Mouse (Mus musculus): Measurements from ENCODE around the gene Spag6.

Spag6 gene

DNA sequence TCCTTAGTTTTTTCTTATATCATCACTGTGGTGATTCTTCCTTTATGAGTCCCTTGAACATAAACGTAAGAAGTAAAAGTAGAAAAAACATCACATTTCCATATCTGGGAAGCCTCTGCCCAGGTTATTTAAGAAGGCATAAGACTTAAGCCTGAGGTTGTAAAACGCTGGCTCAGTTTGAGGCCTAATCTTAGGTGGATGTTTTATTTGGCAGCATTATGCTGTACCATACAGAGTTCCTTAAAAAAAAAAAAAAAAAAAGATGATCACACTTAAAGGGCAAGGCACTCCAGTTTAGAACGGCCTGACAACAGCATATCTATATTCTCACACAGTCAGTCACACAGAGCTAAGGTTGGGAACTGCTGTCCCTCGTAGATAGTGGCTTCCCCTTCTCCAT is 32.0 kb downstream of the Spag6 start:
- DNase-seq (ENCODE audit: low read depth in 1 of 2, low spot score in 2 of 2), result no peak

DNA sequence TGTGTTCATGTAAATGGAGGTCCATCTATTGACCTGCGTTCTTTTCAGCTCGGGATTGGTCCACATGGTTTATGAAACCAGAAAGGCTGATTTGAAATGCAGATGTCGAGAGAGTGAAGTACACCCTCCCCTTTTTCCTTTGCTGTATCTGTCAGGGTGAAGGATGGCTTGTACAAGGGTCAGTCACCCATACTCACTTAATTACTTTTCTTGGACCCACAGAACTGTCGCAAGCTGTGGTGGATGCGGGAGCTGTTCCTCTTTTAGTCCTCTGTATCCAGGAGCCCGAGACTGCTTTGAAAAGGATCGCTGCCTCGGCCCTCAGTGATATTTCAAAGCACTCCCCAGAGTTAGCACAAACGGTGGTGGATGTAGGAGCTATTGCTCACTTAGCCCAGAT is 37.9 kb downstream of the Spag6 start:
- no peak for DNase-seq (ENCODE audit: low read depth in 1 of 2, low spot score in 2 of 2)

DNA sequence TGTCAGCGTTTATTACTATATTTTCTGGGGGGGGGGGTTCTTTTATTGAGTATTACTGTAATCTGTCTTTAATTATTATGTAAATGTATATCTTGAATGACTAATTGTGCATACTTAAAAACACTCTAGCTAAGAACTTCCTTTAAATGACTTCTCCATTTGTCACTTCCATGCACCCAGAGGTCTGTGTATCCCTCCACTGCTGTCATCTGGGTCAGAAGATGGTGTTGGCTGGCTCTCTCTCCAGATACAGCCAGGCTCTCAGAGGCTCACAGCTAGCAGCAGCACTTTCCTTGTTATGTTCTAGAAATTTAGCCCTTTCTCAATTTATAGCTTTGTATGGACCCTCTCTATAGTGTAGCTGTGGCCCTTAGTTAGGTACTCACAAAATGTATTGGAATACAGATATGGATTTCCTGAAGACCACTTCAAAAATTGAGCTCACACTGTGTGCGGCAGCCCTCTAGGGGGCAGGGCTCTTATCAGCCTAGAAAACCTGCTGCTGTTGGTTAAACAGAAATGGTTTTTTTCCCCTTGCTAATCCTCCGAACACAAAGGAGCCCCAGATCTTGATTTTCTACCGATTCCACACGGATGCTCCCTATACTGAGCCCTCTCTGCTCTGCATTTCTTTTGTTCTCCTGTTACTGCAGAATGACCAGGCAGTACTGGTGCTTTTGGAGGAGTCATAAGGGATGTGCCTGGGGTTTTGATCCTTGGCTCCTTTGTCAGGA is 40.7 kb downstream of the Spag6 start:
- DNase-seq (ENCODE audit: low read depth in 1 of 2, low spot score in 2 of 2), result no peak

DNA sequence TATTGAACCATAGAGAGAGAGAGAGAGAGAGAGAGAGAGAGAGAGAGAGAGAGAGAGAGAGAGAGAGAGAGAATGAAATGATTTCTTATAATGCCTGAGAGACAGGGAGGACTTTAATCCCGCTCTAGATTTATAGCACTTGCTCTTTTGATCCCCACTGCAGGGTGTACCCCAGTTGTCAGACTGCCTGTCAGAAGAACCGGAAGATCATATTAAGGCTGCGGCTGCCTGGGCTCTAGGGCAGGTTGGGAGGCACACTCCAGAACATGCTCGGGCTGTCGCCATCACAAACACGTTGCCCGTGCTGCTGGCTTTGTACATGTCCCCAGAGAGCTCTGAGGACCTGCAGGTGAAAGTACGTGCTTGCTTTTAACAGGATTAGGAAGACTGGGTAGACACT is 43.2 kb downstream of the Spag6 start:
- DNase-seq (ENCODE audit: low read depth in 1 of 2, low spot score in 2 of 2), result no peak

DNA sequence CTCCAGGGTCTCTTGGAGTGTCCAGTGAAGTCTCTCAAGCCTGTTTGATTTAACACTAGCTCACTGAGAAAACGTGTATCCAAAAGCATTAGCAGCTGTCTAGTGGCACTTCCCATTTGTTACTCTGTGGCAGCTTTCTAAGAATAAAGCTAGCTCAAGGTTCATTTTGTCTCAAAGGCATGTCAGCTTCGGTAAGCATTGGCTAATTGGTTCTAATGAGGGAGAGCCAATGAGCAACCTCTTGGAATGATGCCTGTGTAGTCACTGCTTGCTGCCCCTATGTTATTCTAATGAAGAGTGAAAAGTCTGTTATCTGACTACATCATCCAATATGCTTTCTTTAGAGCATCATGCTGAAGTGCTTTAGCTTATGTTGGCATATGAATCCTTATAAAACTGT is 45.4 kb downstream of the Spag6 start:
- DNase-seq (ENCODE audit: low read depth in 1 of 2, low spot score in 2 of 2), result no peak

DNA sequence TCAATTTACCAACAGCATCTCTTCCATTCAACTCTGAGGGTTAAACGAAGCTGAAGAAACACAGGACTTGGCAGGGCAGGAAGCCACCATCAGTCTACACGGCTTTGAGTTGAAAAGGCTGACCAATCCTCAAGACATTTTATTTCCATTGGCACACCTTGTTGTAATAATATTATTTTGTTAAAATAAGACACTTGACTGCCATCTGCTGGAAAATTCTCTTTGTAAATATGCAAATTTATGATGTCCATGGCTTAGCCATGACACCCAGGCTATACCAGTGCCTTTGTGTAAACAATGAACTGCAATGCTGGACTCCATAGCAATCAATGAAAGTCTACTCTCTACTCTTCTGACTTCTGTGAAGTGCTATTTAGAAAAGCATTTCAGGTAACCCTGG is 62.3 kb downstream of the Spag6 start:
- no peak for DNase-seq (ENCODE audit: low read depth in 1 of 2, low spot score in 2 of 2)

DNA sequence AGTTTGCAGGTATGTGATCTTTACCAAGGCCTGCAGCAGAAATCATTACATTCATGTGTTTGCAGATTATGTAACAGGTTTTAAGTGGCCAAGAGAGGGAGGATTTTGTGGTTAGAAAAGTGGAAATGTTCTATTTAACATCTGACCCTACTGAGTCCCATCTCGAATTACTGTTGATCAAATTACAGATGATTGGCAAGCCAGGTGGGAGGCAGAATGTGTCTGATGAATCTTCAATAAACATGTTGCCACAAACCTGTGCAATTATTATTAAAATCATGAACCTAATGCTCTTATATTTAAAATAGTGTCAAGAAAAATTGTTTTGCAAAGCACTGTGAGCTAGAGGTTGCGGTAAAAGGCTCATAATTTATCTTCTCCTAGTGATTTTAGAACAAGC is 71.0 kb downstream of the Spag6 start:
- no peak for DNase-seq (ENCODE audit: low read depth in 1 of 2, low spot score in 2 of 2)

DNA sequence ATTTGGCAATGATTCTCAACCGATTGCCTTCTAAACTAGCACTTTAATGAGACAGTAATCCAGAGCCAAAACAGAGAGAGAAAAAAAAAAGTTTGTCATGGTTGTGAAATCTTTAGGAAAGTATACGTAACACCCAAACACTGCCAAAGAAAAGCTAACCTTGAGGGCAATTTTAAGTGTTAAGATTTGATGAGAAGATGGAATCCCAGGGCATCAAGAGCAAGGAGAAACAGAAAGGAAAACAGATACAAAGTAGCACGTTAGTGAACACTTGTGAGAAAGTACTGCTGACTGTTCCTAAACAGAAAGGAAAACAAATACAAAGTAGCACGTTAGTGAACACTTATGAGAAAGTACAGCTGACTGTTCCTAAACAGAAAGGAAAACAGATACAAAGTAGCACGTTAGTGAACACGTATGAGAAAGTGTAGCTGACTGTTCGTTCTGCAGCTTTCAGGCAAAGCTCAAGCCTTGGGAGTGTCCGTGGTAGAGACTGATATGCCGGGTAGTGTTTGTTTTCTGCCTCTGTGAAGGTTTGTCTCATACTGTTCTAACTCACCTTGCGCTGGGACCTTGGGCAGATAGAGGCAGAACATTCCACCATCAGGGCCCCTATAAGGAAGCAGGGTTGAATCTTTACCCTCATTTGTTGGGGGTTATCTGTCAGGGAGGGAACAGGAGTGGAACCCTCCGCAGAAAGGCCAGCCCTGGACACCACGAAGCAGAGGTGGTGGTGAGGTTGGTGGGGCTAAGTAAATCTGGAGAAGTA is 71.8 kb downstream of the Spag6 start:
- DNase-seq (ENCODE audit: low read depth in 1 of 2, low spot score in 2 of 2), result no peak

DNA sequence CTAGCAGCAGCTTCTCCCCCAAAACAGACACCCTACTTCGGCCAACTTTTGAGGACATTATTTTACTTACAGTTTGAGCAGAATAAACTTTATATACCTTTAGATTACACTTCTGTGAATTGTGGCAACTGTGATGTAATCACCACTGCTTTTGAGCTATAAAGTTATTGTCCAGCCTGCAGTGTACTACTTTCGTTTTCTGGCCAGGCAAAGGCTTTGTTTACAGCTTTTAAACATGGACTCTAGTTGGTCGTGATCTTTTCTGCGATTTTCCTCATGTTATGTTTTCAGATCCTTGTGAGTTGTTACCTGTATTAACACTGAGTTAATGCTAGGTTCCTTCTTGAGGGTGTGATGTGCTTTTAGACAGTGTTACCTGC is 72.6 kb downstream of the Spag6 start:
- DNase-seq (ENCODE audit: low read depth in 1 of 2, low spot score in 2 of 2), result no peak

DNA sequence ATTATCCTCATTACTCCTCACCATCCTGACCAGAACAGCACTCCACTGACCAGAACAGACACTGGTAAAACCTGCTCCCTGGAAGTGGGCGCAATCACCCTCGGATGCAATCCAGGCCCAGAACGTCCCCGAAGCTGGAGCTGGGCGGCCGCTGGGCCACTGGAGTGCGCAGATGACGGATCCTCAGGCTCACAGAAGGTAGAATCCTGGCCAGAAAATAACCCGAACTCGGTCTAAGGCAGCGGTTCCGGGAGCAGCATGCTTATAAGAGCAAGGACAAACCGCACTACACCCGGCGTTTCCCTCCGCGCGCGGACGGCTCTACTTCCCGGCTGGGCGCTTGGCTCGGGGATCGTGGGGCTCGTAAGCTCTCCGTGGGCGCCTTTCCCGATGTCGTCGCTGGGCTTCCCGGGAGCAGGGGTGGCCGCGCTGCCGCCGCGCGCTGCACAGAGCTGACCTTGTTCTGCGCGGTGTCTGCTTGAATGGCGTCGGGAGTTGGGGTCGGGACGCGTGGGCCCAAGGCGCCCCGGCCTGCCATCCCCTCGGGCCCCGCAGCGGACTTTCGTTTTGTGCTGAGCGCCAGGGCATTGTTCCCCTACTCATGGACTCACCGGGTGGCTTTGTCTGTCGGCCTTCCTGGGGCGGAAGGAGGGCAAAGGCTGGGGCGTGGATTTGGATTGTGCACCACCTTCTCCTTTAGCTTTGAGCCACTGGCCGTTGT is 73.1 kb downstream of the Spag6 start:
- DNase-seq (ENCODE audit: low read depth in 1 of 2, low spot score in 2 of 2), result peak; percentile 26 to 51

DNA sequence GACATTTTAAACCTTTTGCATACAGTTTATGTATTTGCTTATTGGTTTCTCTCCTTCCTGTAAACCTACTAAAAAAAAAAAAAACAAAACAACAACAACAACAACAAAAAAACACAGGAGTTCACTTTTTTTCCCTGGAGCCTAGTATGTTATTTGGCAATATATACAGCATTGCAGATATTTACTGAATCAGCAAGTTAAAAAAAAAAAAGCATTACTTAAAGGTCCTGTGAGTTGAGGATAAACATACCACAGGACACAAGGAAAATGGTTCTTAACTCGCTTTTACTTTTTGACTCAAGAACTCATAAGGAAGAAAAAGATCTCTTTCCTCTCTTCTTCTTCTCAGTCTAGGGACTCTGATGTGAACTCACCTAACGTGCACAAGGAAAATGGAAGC is 74.6 kb downstream of the Spag6 start:
- no peak for DNase-seq (ENCODE audit: low read depth in 1 of 2, low spot score in 2 of 2)

DNA sequence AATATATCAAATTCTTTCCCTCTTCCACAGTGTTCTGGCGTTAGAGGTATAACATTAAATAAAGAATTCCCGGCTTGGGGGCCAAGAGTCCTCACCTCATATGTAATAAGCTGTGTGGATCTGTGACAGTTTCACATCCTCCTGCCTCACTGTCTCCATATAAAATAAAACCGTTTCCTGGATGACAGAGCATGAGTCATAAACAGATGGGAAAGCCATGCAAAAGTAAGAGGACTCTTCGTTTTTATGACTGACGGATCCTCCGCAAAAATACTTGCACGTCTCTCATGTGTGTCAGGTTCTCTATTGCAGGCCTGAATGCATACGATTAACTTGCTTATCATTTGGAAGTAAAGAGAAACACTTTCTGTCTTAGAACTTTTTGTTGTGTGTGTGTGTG is 78.6 kb downstream of the Spag6 start:
- no peak for DNase-seq (ENCODE audit: low read depth in 1 of 2, low spot score in 2 of 2)

DNA sequence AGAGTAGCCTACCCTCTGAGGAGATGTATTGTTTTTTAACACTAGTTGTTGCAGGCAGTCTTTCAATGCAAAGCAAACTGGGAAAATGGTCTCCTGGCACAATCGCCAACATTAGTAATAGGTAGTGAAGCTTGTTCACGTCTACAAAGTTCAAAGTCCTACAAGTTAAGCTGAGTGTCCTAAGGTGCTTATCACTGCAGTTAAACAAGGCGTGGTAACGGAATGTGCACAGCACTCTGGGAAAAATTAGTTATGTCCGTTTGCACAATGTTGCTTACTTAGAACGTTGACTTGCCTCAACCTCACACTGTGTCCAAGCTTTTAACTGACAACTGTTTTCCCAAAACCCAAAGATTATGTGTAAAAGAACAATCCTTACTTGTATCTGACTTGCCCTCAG is 80.5 kb downstream of the Spag6 start:
- DNase-seq (ENCODE audit: low read depth in 1 of 2, low spot score in 2 of 2), result no peak

DNA sequence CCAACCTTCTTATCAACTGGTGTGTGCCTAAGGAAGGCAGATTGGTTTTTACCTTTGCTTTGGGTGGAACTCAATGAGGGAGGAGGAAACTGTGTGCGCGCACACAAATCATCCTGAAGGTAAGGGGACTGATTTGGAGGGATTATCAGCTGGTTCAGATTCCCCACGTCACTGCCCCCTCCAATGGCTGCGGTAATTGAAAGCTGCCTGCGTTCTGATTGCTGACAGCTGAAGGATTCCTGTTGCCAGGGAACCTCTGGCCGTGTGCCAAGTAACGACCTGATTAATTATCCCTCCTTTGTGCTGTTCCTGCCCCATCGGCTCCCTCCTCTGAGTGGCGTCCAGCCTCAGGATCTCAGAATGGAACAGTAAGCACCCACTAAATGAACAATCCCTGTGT is 84.4 kb downstream of the Spag6 start:
- no peak for DNase-seq (ENCODE audit: low read depth in 1 of 2, low spot score in 2 of 2)

DNA sequence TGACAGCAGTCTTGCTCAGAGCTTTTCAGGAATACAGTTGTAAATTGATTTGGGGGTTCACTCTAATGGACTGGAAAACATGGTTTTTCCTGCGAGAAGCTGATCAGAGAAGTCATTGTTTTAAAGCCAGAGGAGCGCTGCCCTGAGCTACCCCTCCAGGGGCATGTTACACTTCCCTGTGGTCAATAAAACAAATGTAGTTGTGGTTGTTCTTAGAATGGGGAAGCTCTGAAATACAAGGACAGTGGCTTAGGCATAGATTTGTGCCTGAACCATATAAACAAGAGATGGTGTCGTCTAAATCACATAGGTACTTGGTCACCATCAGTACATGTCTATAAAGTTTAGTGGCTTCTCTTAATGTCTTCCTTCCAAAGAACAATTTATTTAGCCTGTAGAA is 86.0 kb downstream of the Spag6 start:
- DNase-seq (ENCODE audit: low read depth in 1 of 2, low spot score in 2 of 2), result no peak

DNA sequence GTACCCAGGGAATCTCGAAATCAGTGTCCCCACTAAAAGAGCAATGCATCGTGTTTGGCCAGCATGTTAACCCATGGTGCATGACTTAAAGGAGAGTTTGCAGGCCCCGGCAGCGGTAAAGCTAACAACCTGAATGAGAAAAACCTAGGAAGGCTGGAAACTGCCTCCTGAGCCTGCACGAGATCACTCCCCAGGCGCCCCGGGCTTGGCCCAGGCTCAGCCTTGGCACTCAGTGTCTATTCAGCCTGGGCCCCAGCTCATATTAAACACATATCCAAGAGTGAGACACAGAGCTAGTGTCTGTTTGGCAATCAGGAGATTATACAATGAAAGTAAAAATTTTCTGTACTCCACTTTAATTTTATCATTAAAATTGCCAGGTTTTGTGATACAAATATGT is 87.5 kb downstream of the Spag6 start:
- no peak for DNase-seq (ENCODE audit: low read depth in 1 of 2, low spot score in 2 of 2)

DNA sequence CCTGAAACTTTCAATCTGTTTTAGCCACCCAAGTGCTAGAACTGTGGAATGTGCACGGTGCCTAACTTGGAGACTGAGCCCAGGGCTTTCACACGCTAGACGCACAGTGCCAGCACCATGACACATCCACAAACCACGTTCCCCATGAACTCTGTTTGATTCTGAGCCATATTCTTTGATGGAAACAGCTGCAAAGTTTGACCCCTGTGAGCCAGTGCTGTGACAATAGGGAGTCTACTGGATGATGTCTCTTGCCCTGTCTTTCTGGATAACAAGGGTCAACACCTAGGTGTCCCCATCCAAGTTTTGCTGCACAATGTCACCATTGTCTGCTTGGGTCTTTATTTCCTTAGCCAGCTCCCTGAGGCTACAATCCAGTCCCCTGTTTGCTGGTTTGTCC is 100.4 kb downstream of the Spag6 start:
- DNase-seq (ENCODE audit: low read depth in 1 of 2, low spot score in 2 of 2), result no peak

DNA sequence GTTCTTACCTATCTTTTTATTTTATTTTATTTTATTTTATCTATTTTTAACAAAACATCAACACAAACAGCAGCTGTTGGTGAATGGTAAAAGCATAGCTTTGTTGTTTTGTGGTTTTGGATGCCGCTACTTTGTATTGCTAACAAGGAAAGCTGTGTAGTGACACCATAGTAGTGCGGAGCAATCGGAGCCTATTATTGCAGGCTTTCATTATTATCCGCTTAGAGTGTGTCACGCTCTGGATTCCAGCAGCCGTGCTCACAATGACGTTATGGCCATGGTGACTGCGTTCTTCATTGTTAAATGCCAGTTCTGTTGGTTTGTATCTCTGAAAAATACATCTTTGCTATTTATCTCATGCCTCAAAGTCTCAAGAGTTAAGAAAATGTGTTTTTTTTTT is 103.9 kb downstream of the Spag6 start:
- no peak for DNase-seq (ENCODE audit: low read depth in 1 of 2, low spot score in 2 of 2)

DNA sequence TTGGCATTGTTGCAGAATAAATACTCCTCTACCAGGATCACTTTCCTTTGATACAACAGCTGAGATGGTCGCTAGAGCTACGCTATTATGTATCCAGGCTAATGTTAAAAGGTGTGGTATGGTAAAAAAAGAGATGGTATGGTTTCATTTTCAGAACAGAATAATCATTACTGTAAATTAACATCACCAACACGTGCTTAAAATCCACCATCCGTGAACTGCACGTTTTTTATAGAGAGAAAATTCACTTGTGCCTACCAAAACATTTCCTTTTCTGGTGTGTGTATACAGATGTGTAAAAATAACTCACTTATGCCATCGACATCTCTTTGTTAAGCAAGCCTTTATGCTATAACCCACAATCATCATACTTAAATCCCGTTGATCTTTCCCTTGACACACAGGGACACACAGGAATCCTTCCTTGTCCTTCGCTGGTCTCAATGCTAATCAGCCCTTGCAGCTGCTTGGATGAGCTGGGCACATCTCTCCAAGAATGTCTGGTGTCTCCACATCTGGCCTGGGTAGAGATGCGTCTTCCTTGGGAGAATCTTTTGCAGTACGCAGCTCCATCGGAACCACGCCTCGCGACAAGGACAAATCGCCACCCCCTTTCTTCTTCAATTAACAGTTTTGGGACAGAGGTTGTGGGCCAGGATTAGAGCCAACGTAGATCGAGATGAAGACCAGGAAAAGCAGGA is 105.6 kb downstream of the Spag6 start:
- DNase-seq (ENCODE audit: low read depth in 1 of 2, low spot score in 2 of 2), result no peak
